Mouse (Mus musculus): ENCODE measurements around the gene Nfia. TPM values are rescaled to one million over a fixed set of nuclear protein-coding genes. Genes with fewer than 3 reads are reported as not detected.

Gene Nfia
- polyA plus RNA-seq (2015; fragmentation: Nextera tagmentation; extraction: Ambion mirVana): 39.9 and 41.7 TPM in 2 replicates

GRCm38 (mm10) chr4:97772641-97773040, at the start of gene Nfia:
Gene Nfia, plus strand, starts transcription at chr4:97772734.

DNA sequence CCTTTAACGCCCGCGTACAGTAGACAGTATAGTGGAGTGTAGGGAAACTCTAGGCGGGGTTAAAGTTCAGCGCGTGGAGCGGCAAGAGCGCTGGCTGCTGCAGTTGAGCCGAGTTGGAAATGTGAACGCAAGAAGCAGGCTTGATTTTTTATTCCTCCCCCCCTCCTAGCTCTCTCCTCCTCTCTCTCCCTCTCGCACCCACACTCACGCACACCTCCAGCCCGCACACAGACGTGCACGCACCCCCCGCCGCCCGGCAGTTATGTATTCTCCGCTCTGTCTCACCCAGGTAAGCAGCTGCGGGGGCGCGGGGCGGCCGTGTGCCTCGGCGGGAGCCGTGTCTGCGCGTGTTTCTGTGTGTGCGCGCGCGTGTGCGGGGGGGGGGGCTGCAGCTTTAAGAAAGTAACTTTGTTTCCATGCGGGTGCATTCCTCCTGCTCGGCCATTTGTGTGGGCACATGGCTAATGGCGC, 5.2 kb downstream of the Nfia start, which contains the start of gene E130114P18Rik:
E130114P18Rik (minus strand) TSS at position 373 of the 471 bp plus-strand sequence.

Other genes with a start within 250 kb of the Nfia start
- gene E130114P18Rik, start 5.3 kb downstream of the Nfia start, polyA plus RNA-seq (2015; fragmentation: Nextera tagmentation; extraction: Ambion mirVana): 19.1 and 20.6 TPM in 2 replicates